Mouse (Mus musculus): ENCODE measurements around the gene Slc10a1.
"Not testable (repeated sequence)": the region's sequence is repeated elsewhere in the genome, so short reads cannot be mapped to it uniquely, and the experiment has no call there.

Slc10a1 gene

GRCm38 (mm10) chr12:80966059-80966838 is 2.3 kb downstream of the Slc10a1 start:
- no peak for DNase-seq (ENCODE audit: low read depth, low spot score)

- no peak for DNase-seq (ENCODE audit: low read depth, low spot score)
These were observed 5.9 kb downstream of the Slc10a1 start for GRCm38 (mm10) chr12:80962566-80962965.

DNA sequence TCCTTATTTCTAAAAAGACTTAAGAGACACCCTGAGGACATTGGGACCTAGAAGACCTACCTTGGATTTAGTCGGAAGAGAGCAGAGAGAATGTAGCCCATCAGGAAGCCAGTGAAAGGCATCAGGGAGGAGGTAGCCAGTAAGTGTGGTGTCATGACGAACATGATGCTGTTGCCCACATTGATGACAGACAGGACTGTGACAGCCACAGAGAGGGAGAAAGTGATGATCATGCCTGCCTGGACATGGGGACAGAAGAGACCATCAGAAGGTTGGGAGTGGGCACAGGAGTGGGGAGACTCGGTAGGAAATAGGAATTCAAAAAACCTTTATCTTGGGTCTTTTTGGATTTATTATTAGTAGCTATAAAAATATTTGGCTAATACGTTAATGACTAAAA is 10.5 kb downstream of the Slc10a1 start:
- DNase-seq (ENCODE audit: low read depth, low spot score) = no peak

DNA sequence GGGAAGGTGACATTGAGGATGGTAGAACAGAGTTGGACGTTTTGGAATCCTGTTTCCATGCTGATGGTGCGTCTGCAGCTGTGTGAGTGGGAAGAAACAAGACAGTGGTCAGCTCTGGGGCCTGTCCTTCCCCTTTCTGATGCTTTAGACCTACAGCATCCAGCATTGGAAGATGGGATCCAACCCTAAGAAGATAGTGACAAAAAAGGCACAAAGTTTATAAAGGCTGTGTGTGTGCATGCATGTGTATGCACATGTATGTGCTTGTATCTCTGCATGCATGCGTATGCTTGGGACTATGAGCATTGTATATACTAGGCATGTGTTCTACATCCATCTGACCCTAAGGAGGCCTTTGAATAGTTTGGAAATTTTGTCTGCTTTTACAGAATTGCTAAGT is 12.5 kb downstream of the Slc10a1 start:
- no peak for DNase-seq (ENCODE audit: low read depth, low spot score)

DNA sequence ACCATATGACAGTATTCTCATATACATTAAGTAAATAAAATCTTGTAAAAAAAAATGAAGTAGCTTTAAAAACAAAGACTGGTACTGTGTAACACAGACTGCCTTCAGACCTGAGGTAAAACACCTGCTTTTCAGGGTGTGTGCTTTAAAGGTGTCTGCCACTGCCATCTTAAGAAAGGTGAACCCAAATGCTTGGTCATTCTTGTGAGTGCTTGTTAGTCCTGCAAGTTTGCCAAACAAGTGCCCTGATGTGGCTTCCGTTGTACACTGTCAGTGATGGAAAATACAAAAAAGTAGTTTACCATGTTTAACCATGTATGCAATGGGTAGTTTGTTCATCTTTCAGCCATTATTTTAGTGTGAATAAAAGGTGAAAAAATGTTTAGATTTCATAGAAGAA is 16.0 kb downstream of the Slc10a1 start:
- no peak for DNase-seq (ENCODE audit: low read depth, low spot score)

DNA sequence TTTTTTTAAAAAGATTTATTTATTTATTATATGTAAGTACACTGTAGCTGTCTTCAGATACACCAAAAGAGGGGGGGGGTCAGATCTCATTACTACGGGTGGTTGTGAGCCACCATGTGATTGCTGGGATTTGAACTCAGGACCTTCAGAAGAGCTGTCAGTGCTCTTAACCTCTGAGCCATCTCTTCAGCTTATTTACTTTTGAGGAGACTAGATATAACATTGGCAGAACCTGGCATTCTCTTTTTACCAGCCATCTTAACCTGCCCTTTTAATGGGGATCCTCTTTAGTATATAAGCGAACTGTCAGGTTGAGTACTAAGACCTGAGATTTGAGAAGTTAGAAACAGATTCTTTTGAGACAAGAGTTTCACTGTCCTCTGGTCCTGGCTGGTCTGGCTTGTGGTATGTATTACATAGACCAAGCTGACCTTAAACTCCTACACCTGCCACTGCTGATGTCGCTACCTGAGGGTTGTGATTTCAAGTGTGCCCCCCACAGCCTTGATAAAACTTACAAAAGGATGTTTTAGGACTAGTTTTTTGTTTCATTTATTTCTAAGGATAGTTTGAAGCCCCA is 16.8 kb downstream of the Slc10a1 start:
- no peak for DNase-seq (ENCODE audit: low read depth, low spot score)

DNA sequence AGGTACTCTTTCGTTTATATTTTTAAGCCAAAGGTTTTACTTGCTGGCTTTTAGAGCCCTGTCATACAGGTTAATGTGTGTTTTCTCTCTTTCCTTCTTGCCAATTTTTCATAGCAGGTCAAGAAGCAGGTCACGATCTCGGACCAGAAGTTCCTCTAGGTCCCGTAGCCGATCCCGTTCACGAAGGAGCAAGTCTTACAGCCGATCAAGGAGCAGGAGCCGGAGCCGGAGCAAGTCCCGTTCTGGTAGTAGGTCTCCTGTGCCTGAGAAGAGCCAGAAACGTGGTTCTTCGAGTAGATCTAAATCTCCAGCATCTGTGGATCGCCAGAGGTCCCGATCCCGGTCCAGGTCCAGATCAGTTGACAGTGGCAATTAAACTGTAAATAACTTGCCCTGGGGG is 18.9 kb downstream of the Slc10a1 start:
- not testable (repeated sequence) for DNase-seq (ENCODE audit: low read depth, low spot score)

DNA sequence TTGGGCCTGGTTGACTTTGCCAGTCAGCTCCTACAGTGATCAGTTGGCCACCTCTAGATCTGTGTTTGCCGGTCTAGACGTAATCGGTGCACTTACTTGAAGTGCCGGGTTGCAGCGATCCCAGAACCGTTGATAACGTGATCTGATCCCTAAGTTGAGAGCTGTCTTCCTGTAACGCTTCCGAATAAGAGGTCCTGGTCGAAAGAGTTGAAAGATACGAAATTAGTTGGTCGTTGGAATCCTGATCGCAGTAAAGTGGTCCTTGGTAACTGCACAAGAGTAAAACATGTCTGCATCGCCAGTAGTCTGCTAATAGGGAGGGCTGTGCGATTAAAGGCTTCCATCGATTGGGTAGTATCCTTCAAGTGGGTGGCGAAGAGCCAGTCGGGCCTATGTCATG is 20.3 kb downstream of the Slc10a1 start:
- no peak for DNase-seq (ENCODE audit: low read depth, low spot score)

DNA sequence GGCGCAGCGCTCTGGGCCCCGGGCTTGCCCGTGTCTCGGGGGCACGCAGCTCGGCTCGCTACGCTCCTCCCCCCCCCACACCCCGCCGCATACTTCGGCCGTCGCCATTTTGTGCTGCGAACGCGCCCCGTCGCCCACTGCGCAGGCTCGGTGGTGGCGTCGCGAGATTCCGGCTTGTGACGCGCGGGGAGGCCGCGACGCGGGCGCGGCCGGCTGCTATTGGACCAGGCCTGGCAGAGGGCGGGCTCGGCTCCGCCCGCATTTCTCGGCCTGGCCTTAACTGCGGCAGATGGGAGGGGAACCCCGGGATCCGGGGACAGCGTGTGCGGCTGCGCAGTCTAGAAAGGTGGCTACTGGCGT is 22.5 kb downstream of the Slc10a1 start:
- peak; percentile 95 for DNase-seq (ENCODE audit: low read depth, low spot score)

DNA sequence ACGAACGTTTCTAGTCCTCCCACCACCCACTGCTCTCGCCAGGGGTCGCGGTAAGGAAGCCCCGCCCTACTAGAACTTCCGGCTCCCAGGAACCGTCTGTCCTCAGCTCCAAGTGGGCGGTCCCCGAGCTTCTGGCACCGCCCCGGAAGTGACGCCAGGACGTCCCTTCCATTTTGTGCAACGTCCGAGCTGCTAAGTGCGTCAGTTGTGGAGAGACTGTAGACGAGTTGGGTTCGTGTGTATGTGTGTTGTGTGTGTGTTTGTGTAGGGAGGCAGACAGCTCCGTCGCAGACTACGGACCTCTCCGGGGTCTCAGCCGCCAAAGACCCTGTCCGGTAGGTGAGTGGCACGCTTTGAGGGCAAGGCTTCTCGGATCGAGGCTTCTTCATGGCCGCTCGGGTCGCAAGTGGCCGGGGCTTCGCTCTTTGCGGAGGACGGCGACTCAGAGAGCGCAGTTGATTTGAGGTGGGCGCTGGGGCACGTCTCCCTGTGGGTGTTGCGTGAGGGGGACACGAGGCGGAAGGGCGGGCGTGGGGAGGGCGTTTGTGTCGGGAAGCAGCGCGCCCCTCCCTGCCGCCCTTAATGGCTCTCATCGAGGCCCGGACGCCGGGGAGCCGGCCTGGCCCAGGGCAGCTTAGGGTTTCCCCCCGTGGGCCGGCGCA is 23.0 kb downstream of the Slc10a1 start, which contains the start of gene Srsf5:
Srsf5 (plus strand) TSS at position 171 of the 662 bp plus-strand sequence.
- peak; percentile 97 for DNase-seq (ENCODE audit: low read depth, low spot score)

DNA sequence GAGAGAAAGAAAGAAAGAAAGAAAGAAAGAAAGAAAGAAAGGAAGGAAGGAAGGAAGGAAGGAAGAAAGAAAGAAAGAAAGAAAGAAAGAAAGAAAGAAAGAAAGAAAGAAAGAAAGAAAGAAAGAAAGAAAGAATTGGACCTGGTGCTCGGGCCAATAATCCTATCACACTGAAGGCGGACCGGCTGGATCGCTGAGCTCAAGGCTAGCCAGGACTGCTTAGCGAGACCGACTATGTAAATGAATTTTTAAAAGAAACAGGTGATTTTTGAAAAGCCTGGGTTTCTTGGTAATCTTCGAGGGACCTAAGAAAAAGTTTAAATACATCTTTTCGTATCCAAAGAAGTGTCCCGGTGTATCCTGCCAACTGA is 23.6 kb downstream of the Slc10a1 start:
- not testable (repeated sequence) for DNase-seq (ENCODE audit: low read depth, low spot score)

DNA sequence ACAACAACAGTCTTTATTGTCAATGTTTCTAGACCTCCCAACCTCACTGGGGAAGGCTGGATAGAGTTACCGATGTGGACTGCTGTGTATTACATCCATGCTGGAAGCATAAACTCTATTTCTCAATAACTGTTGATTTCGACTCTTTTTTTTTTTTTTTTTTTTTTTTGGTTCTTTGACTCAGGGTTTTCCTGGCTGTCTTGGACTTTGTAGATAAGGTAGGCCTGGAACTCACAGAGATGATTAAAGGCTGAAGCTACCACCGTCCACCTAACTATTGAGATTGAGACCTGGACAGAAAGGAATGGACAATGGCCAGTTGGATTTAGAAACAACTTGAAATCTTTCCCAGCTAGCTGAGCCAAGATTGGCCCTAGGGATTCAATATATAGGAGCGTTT is 24.3 kb downstream of the Slc10a1 start:
- DNase-seq (ENCODE audit: low read depth, low spot score) = no peak

- DNase-seq (ENCODE audit: low read depth, low spot score) = no peak
These were observed 25.1 kb downstream of the Slc10a1 start for GRCm38 (mm10) chr12:80943395-80943794.

- no peak for DNase-seq (ENCODE audit: low read depth, low spot score)
These were observed 26.6 kb downstream of the Slc10a1 start for GRCm38 (mm10) chr12:80941886-80942285.

DNA sequence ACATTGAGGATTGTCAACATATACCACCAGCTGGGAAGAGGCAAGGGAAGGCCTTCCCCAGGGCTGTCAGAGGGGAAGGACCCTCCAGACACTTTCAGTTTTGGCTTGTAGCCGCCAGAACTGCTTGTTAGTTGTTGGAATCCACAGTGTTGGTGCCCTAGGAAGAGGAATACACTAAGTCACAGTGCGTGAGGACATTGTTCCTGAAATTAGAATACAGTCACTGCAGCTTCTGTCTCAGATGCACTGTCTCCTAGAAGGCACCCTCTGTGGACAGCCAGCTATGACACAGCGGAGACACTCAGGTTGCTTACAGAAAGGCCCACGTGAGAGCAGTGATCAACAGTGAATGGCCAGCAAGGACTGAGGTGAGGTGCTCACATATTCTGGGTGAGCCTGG is 29.3 kb downstream of the Slc10a1 start:
- DNase-seq (ENCODE audit: low read depth, low spot score) = no peak

DNA sequence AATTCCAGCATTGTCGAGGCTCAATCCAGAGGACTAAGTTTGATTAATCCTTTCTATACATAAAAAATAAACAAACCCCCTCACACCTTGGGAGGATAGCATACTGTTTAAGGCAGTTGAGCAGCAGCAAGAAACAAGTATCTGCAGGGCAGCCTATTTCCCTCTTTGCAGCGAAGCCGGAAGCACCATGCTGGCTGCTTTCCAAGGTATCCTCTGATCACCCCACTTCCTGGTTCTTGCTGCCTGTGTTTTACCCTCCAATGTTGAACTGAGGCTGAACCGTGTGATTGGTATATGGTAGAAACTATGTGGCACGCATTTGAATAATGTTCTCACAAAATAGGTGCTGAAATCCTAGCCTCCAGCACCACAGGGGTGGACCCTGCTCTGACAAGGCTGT is 29.9 kb downstream of the Slc10a1 start:
- DNase-seq (ENCODE audit: low read depth, low spot score) = no peak

DNA sequence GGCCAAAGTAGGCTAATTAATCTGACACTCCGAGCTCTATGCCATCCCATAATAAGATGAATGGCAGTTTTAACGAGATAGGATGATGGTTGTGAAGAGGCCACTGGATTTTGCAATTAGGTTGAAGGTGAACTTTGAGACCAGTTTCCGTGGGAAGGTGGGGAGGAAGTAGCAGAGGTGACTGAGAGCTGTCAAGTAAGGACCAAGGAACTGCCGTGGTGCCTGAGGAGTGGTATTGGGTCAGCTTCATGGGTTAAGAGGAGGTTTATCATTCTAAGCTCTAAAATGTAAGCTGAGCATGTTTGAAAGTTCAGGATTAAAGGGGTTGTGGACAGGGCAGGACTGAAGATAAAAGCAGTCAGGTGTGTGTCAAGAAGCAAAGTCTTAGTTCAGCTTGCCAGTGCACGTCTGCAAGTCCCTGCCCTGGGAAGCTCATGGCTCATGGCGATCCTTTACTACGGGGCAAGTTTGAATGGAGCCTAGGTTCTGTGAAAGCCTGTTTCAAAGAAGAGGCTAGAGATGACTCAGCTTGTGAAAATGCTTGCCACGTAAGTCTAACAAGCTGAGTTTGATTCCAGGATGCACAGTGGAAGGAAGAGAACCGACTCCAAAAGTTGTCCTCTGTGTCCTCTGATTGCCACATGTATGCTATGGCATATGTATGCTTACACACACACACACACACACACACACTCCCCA is 31.0 kb downstream of the Slc10a1 start:
- DNase-seq (ENCODE audit: low read depth, low spot score) = no peak

- no peak for DNase-seq (ENCODE audit: low read depth, low spot score)
These were observed 31.8 kb downstream of the Slc10a1 start for GRCm38 (mm10) chr12:80936751-80937150.

DNA sequence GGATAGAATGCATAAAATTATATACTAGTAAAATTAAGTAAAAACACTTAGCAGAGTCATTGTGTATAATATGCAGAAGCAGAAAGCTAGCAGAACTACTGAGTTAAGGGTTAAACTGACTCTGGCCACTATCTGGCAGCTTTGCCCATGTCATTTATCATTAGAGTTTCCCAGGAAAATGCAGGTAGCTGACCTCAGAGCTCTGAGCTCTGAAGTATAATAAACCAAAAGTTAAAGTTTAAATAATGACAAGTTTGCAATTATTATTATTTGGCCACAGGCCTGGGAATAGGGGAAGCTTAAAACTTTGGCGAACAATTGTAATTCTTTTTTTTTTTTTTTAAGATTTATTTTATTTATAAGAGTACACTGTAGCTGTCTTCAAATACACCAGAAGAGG is 35.6 kb downstream of the Slc10a1 start:
- DNase-seq (ENCODE audit: low read depth, low spot score) = no peak

DNA sequence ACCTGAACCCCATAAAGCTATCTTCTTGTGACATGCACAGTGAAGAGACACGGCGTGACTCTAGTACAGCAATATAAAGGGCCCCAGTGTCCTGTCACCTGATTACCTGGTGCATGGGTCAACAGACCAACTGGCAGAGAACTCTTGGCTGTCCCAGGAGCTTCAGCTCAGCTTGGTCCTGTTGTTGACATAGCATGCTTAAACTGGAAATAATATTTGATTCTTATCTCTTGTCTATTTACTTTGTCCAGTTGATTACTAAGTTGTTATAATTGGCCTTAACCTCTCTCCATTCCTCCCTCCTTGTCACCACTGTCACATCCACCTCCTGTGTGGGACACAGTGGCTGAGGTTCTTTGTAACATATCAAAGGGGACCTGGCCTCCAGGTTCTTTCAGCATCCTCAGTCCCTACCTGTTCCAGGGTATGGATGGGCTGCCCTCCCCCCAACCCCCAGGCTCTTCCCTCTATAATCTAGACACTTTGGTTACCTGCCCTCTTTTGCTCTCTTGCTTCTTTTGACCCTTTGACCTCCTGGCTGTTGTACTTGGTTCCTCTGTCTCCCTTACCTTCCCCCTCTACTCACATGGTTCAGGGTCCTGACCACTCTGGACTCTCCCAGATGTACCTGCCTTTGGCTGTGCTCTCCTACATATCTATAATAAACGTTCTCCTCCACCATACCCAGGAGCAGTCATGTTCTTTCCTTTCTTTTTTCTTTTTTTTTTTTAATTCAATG is 36.9 kb downstream of the Slc10a1 start:
- no peak for DNase-seq (ENCODE audit: low read depth, low spot score)

GRCm38 (mm10) chr12:80930141-80930540 is 38.4 kb downstream of the Slc10a1 start:
- no peak for DNase-seq (ENCODE audit: low read depth, low spot score)

- DNase-seq (ENCODE audit: low read depth, low spot score) = no peak
These were observed 39.6 kb downstream of the Slc10a1 start for GRCm38 (mm10) chr12:80928881-80929280.

All from embryo, embryonic 11.5 days (tissue).